Mouse (Mus musculus): ENCODE results near the gene Klhl4. TPM values are rescaled to one million over a fixed set of nuclear protein-coding genes. Genes with fewer than 3 reads are reported as not detected.

The Klhl4 gene
- 1.4 and 3.2 TPM in 2 replicates for total RNA-seq (2017)

DNA sequence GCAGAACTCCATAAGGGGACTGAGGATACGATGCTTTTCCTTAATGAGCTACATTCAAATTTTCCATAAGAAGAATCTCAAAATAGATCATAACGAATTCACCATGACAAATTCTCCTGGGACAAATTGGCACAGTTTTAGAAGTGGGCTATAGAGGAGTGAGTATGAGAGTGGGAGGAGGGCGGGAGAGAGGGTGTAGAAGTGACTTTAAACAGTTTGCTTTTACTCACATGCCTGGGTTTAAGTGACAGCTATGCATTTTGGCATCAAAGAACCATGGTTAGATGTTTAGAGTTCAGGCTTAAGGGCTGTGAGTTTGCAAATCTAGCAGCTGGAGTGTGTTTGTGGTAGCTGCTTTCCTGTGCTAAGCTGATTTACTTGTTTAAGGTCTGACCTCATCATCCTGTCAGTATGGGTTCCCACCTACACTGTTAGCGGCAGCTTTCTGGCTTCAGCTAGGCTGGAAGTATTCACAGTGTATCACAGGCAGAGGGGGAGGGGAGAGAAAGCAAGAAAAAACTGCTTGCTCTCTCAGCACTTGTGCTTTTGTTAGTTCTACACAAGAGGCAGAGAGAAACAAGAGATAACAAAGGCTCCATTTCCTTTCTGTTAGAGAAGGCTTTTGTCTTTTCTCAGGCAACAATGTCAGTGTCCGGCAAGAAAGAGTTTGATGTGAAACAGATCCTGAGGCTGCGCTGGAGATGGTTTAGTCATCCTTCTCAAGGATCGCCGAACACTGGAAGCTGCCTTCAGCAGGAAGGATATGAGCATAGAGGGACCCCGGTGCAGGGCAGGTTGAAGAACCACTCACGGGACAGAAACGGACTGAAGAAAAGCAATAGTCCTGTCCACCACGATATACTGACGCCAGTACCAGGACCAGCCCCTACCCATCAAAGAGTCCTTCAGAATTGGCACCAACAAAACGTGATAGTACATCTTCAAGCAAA lies at the start of gene Klhl4:
Gene Klhl4, plus strand, starts transcription at position 552 of the 950 bp plus-strand sequence.
- peak; percentile 90 for ATAC-seq (replicated peaks; ENCODE audit: low read depth, poor library complexity, severe bottlenecking)

DNA sequence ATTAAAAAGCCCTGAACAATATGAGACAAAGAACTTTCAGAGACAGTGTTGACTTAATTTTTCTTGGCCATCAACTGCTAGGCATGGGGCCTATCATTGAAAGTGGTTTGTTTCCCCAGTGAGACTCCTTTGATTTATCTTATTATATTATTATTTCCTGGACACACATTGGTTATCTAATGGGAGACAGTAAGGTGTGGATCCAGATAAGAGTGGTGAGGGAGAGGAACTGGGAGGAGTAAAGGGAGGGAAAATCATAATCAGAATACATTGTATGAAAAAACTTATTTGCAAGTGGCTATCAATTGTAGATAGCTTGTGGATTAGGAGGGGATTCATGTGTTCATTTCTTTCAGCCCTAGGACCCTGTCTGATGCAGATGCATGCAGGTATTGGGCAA lies 10.0 kb downstream of the Klhl4 start:
- no peak for ATAC-seq (replicated peaks; ENCODE audit: low read depth, poor library complexity, severe bottlenecking)

- no peak for ATAC-seq (replicated peaks; ENCODE audit: low read depth, poor library complexity, severe bottlenecking)
Measured at GRCm38 (mm10) chrX:114486691-114487090, 12.6 kb downstream of the Klhl4 start.

GRCm38 (mm10) chrX:114558141-114558540 lies 84.0 kb downstream of the Klhl4 start:
- no peak for ATAC-seq (replicated peaks; ENCODE audit: low read depth, poor library complexity, severe bottlenecking)

- no peak for ATAC-seq (replicated peaks; ENCODE audit: low read depth, poor library complexity, severe bottlenecking)
Measured at GRCm38 (mm10) chrX:114582311-114582710, 108.2 kb downstream of the Klhl4 start.

Data from common myeloid progenitor, adult 5-6 weeks (primary cell).